Mouse (Mus musculus) adrenal gland, adult 18-20 months (tissue): Measurements from ENCODE around the gene Dixdc1. TPM values are rescaled to one million over a fixed set of nuclear protein-coding genes. Genes with fewer than 3 reads are reported as not detected.
A peak's percentile ranks its signal among the peaks of the same experiment; 100 is the strongest.
"Not testable (repeated sequence)": the region's sequence is repeated elsewhere in the genome, so short reads cannot be mapped to it uniquely, and the experiment has no call there.

ENCODE experiments used
- DNase-seq, 2 experiments: peaks; one replicate each; pipeline ENCODE4 v3.0.0; 2021 to 2022; ENCODE audit warnings: low spot score in 2 of 2
- total RNA-seq, 2 experiments: library from RNA; stranded (reverse); gene quantifications; 1 replicate in 1 of 2; 2 replicates in 1 of 2; pipeline ENCODE4 v1.2.3; 2021

Gene Dixdc1
- total RNA-seq, 2 experiments from 2014 or later, result 5.4 to 7.7 TPM

GRCm38 (mm10) chr9:50659392-50660217 lies 79.7 kb downstream of the Dixdc1 start, which contains the start of gene Dlat:
TSS of gene Dlat (minus strand) at chr9:50659780.
- peak; percentile 82 to 83 for DNase-seq

DNA sequence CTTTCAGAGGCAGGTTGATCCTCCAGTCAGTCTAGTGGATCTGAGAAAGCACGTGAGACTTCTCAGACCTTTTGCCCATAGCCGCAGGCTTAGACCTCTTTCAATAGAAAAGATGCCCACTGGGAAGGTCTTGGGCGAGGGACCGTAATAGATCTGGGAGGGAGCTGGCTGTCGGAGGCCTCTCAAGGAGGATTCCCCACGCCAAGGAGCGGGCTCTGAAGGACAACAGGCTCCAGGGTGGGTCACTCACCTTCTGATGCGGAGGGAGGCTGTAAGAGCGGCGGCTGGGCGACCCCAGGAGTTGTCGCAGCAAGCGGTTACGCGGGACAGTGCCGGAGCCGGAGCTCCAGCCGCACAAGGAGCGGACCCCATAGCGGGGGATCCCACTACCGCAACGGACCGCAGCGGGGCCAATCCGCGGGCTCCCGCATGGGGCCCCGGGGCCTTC lies 80.4 kb downstream of the Dixdc1 start:
- no peak for DNase-seq

GRCm38 (mm10) chr9:50658391-50658790 lies 80.9 kb downstream of the Dixdc1 start:
- DNase-seq, result no peak

GRCm38 (mm10) chr9:50650503-50650902 lies 88.8 kb downstream of the Dixdc1 start:
- DNase-seq, result no peak

- DNase-seq, result no peak
Measured at GRCm38 (mm10) chr9:50646826-50647370, 92.4 kb downstream of the Dixdc1 start.

DNA sequence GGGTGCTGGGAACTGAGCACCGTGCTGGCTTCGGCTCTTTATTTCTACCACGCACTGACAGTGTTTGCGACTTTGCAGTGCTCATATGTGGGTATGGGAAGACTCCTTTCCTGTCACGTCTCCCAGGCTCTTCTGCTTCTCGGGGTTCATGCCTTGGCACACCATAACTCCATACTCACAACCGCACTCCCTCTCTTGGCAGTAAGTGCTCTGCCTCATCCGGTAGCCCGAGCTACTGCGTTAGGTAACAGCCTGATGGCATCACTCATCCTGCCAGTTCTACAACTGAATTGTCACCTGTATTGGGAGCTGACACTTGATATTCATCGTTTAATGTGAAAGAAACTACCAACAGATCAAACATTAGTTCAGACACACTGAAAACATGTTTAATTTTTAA lies 105.0 kb downstream of the Dixdc1 start:
- no peak for DNase-seq

- no peak for DNase-seq
Measured at GRCm38 (mm10) chr9:50633059-50633458, 106.3 kb downstream of the Dixdc1 start.

GRCm38 (mm10) chr9:50632016-50632688 lies 107.2 kb downstream of the Dixdc1 start:
- DNase-seq, result no peak

GRCm38 (mm10) chr9:50630903-50631302 lies 108.4 kb downstream of the Dixdc1 start:
- DNase-seq, result not testable (repeated sequence)

GRCm38 (mm10) chr9:50617794-50618330 lies 121.5 kb downstream of the Dixdc1 start:
- DNase-seq, result no peak

GRCm38 (mm10) chr9:50616766-50617603 lies 122.3 kb downstream of the Dixdc1 start, which contains the start of the genes Pih1d2 and Nkapd1:
TSS of gene Pih1d2 (plus strand) at chr9:50617321.
TSS of gene Nkapd1 (minus strand) at chr9:50617464.
- peak; percentile 82 to 85 for DNase-seq

- DNase-seq, result no peak
Measured at GRCm38 (mm10) chr9:50616161-50616560, 123.2 kb downstream of the Dixdc1 start.

Other genes starting within 250 kb of the Dixdc1 start
- under 1 TPM in 1 of 2 experiments, not detected in 1; 0.29 TPM for gene Plet1, start 245.0 kb downstream of the Dixdc1 start, total RNA-seq
- gene Pts, start 210.8 kb downstream of the Dixdc1 start, total RNA-seq, result 10 to 100 TPM; 76.0 to 77.4 TPM
- gene Il18, start 184.7 kb downstream of the Dixdc1 start, total RNA-seq, result 1 to 10 TPM; 3.9 to 6.5 TPM
- gene Bco2, start 184.3 kb downstream of the Dixdc1 start, total RNA-seq, result 1 to 10 TPM; 4.6 to 4.7 TPM
- gene Tex12, start 178.2 kb downstream of the Dixdc1 start, total RNA-seq, result not detected
- 100 to 1,000 TPM; 260 to 414 TPM for gene Sdhd, start 135.7 kb downstream of the Dixdc1 start, total RNA-seq
- gene Timm8b, start 135.6 kb downstream of the Dixdc1 start, total RNA-seq, result 100 to 1,000 TPM; 210 to 223 TPM
- 1 to 10 TPM; 1.2 to 2.1 TPM for gene Pih1d2, start 122.2 kb downstream of the Dixdc1 start, total RNA-seq
- 10 to 100 TPM; 24.5 to 25.6 TPM for gene Nkapd1, start 122.1 kb downstream of the Dixdc1 start, total RNA-seq
- gene Dlat, start 79.7 kb downstream of the Dixdc1 start, total RNA-seq, result 100 to 1,000 TPM; 164 to 320 TPM
- 1 to 10 TPM; 5.1 to 5.4 TPM for gene 2310030G06Rik, start 7.0 kb upstream of the Dixdc1 start, total RNA-seq
- 10 to 100 TPM; 26.1 to 89.2 TPM for gene Cryab, start 11.8 kb upstream of the Dixdc1 start, total RNA-seq
- gene Hspb2, start 12.8 kb upstream of the Dixdc1 start, total RNA-seq, result 1 to 10 TPM; 1.7 to 3.4 TPM
- 1 to 10 TPM; 4.5 to 5.6 TPM for gene Fdxacb1, start 28.7 kb upstream of the Dixdc1 start, total RNA-seq
- 10 to 100 TPM; 22.2 to 30.1 TPM for gene Alg9, start 35.5 kb upstream of the Dixdc1 start, total RNA-seq
- 10 to 100 TPM; 47.5 to 69.0 TPM for gene 1110032A03Rik, start 36.0 kb upstream of the Dixdc1 start, total RNA-seq
- 10 to 100 TPM; 44.3 to 64.2 TPM for gene Ppp2r1b, start 105.8 kb upstream of the Dixdc1 start, total RNA-seq